Mouse (Mus musculus) retina, adult 2 months (tissue): ENCODE results near the gene Pzp.

Experiments used
- DNase-seq: peaks from one replicate; pipeline ENCODE4 v3.0.0-alpha.2; 2012; ENCODE audit warnings: low read depth, low spot score

The Pzp gene

DNA sequence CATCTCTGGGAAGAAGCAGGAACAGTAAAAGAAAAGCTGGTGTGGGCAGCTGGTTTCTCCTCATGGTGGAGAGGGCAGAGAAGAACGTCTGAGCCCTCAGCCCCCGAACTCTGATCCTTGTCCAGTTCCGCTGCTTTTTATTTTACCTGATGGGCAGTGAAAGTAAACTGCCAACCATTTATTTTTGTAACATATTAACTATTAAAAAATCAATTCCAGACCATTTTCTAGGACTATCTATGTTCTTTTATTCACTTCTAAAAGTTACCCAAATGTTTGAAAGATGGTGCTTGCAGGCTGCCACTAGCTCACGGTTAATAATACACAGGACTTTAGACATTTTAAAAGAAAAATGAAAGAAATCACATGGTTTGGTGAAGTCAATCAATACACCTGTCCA lies at the start of gene Pzp:
Gene Pzp, minus strand, starts transcription at position 120 of the 400 bp plus-strand sequence.
- DNase-seq: no peak

DNA sequence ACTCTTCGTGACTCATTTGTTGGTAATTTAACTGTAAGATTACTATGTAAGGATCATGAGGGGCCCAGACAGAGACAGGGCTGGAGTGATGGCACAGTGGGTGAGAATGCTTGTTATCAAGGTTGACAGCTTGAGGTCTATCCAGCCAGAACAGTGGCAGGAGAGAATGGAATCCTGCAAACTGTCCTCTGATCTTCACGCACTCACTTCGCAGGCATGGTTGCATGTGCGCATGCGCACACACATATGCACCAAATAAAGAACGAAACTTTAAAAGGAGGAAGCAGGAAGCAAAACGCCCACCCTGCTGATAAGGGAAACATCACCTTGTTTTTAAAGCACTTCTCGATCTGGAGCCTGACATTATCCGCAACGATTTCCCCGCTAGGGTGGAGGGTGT lies 40.1 kb upstream of the Pzp start:
- no peak for DNase-seq

DNA sequence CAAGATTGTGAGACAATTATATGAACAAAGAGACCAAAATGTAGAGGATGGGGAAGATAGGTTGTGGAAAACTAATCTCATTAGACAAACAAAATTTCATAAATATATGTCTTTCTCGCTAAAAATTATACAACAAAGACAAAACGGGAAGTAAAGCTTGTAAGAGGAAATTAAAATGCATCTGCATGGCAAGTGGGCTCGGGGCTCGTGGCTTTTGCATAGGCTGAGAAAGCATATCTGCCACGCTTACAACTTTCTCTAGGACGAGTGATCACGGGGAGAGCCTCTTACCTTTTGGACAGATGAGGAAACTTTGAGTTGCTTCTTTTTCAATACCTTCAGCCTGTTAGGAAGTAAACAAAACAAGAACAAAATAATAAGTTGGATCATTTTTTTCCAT lies 27.5 kb upstream of the Pzp start:
- DNase-seq: no peak

DNA sequence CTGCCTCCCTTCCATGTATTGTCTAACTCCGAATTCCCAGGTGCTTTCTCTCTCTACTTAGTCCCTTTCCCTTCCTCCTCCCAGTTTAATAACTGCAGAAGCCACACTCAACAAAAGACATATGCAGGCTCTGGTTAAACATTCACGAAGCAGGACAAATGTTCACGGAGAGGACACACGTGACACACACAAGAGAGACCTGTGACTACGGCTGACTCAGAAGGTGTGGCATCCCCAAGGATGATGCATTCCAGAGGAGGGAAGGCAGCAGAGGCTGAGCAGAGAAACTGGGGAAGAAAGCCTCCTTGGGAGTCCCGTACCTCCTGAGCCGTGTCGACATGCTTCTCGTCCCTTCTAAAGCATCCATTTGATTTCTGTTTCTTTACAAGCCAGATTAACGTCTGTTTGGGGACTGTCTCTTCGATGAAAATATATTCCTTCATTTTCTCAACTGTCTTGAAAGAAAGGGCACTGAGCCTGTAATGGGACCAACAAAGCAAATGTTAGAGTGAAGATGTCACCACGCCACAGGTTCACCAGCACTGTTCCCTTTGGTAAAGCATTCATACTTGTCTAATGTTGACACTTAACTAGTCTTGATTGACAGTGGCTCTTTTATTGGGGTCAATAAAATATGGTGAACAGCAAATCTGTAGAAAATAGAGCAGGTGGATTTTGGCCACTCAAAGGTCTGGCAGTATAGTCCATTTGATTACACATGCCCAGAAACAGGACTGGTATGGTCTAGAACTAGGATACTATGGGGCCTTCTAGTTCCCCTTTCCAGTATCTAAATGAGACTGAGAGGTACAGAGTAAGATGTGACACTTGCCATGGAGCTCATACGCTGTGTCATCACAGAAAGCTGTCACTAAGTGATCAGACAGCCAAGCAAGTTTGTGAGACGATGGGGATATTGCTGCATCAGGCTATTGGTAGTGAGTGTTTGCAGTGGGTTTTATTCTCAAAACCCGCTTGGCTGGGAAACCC lies 23.2 kb upstream of the Pzp start:
- DNase-seq: no peak

DNA sequence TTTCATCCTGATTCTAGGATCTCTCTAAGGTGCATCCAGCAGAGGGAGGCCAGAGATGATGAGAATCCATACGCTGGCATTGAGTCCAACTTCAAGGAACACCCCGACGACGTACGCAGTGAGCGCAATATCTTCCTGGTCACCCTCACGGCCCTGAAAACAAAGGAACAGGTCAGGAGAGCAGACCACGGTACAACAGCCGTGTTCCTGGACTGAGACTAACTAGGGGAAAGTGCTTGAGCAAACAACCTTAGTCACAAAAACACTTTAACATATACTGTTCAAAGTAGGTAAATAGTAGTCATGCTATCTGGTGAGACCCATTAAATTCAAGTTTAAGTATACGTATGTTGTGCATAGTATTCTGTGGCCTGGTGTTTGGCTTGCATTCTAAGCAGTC lies 22.0 kb upstream of the Pzp start:
- no peak for DNase-seq

DNA sequence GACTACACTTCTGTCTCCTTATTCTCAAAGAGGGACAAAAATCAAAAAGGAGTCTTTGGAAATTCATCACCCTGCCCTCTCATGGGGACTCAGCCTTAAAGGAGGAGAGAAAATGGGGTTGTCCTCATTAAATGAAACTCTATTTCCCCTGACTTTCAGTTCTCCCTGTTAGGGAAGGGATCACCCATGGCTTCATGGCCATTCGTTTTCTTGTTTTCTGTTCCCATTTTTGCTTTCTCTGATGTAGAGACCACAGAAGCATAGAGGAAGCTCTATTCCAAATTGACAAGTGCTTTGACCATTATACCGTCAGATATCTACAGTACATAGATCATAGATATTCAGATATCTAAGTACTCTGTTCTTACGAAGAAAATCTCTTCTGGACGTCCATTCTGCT lies 18.9 kb upstream of the Pzp start:
- no peak for DNase-seq

DNA sequence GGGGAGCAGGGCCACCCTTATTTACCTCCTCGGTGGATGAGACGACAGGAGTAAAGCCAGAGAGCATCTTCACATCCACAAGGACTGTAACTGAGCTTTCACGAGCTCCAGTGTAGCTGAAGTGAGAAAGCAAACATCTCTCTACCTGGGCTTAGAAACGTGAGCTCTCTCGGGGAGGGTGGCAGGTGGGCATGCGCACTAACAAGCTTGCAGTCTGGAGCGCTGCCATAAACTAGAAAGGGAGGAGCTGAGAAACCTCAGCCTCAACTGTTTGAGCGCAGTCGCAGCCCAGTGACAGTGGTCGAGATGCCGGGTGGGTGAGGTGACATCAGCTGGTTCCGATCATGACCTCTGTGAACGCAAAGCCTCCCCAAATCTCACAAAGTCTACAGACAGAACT lies 16.7 kb upstream of the Pzp start:
- no peak for DNase-seq

DNA sequence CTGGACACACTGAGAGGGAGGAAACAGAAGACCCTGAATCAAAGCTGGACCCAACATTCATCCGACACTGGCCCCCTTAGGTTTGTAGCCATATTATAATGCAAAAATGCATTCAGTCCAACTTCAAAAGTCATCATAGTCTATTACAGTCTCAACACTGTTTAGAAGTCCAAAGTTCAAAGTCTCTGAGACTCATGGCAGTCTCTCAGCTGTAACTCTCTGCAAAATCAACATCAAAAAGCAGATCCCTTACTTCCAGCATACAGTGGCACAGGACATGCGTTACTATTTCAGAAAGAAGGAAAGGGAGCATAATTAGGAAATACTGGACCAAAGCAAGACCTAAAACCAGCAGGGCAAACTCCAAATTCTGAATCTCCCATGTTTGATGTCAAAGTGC lies 8.7 kb upstream of the Pzp start:
- DNase-seq: no peak

DNA sequence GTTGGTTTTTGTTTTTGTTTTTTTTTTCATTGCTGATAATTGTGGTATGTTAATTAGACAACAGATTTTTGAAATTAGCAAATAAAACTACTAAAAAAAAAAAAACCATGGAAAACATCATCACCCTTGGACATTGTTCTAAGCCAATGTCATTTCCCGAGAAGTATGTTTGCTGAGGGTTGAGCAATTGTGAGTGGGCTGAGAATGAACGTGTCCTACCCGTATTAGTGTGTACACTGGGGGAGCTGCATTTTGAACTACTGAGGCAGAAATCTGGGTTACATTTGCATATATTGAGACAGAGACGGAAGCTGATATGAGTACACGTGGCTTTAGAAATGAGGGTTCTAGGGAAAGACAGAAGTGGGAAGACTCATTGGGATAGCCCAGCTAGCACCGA lies 6.8 kb upstream of the Pzp start:
- no peak for DNase-seq

DNA sequence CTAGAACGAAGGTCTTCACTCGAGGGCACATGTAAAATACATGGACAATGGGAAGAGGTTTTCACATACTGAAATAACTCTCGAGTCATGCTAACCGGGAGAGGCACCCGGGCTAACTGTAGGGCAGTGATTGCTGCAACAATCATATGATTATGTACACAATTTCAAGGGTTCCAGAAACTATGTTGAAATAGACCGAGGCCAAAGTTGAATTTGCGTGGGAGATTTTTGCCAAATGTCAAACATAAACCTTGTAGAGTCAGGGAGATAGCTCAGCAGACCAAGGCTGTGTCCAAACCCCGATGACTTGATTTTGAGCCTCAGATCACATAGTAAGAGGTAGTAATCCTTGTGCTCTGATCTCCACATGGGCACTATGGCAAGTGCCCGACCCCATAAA lies 6.2 kb upstream of the Pzp start:
- no peak for DNase-seq

DNA sequence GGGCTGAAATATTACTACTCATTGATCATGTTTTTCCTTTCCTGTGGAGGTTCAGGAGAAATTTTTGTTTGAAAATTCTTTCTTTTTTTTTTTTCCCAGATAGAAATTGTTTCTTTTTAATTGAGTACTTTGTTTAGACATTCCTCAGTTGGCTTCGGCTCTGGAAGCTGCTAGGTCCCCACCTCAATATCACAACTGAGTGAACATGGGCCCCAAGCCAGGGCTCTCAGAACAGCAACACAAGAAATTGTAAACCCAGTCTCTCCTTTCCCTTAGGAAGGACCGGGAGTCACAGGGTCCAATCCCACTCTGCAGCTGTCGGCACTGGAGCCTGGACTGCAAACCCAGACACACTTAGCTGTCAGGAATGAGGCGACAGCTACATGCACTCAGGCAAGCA lies 2.0 kb upstream of the Pzp start:
- DNase-seq: no peak

DNA sequence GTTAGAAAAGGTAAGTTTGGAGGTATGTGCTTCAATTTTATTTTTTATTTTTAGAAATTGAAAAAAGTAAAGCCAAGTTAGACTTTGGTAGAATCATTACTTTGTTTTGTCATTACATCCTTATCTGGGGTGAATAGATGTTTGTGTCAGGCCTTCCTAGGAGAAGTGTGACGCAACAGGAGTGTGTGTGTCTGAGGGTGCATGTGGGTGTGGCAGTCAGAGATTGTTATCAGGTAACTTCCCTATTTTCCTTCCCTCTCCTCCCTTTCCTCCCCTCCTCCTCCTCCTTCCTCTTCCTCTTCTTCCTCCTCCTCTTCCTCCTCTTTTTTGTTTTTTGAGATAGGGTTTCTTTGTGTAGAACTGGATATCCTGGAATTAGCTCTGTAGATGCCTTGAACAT lies 590 bp upstream of the Pzp start:
- DNase-seq: no peak

DNA sequence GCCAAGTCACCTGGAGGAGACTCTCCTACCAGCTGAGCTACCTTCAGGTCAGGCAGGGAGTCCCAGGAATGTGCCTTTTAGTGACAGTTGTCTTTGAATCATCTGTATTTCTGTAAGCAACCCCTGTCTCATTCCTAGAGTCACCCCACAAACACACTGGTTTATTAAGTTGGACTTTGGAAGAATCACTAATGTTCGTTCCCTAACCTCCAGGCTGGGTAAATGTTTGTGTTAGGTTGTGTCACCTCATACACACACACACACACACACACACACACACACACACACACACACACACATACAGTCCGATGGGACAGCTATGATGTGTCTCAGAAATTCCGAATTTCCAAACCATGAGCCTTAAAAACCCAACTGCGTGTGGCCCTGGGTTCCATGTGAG lies 719 bp downstream of the Pzp start:
- no peak for DNase-seq

DNA sequence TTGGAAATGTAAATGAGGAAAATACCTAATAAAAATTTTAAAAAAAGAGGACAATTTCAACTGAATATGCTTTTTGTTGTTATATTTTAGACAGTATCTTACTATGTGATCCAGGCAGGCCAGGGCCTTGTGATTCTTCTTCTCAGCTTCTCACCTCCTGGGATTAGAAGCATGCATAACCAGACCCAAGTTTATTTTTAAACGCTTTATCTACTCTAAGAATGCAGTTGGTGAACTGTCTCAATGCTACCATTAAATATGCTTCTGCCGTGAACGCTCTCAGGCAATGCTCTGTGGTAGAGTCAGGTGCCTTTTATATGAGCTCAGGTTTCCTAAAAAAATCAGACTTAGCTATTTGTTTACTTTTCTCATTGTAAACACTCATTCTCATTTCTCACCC lies 3.2 kb downstream of the Pzp start:
- DNase-seq: no peak

DNA sequence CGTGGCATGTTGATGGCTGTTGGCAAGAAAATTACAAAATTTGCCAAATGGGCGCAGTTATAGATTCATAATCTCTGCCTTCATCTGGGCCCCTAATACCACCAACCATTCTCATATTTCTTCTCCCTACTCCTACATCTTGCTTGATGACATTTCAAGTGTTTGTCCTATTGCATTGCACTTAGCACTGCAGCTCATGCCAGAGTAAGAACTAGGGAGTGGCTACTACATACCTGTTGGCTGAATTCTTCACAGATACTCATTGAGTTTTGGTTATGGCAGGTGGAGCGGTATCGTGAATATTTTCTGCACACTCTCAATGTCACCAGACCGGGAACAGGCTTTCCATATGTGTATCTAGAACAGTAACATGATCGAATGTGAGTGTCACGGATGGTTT lies 7.4 kb downstream of the Pzp start:
- DNase-seq: no peak

DNA sequence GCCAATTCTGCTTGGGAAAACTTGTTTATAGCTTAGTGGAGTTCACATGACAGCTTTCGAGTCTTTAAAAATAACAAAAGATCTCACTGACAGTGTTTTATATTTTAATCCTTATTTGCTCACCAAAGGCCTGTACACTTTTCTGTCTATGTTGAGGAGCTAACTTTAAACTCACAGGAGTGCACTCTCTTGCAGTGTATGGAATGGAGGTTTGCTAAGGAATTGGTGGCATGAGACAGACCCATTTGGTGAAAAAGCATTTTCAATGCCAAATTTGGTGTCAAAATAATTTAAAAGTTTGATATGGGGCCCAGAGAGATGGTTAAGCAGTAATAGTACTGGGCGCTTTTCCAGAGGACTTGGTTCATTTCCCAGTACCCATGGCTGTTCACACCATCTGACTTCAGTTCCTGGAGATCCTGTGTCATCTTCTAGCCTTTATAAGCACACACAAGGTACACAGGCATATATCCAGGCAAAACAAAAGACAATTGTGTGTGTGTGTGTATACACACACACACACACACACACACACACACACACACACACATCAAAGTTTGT lies 20.8 kb downstream of the Pzp start:
- no peak for DNase-seq

DNA sequence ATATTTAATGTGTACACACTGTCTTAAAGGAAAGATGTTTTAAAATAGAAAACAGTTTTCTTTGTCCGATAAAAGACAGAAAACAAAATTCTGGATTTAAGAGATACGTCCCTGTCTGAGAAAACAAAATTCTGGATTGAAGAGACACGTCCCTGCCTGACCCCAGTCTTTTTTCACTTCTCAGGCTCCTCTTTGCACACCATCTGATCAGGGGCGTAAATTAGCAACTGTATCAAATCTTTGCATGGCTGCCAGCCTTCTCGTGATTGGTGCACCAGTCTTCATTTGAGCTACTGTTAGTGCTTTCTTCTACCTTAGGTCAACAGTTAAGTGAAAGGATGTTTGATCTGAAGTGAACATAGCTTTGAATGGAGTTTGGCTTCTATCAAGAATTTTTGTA lies 21.8 kb downstream of the Pzp start:
- DNase-seq: no peak

DNA sequence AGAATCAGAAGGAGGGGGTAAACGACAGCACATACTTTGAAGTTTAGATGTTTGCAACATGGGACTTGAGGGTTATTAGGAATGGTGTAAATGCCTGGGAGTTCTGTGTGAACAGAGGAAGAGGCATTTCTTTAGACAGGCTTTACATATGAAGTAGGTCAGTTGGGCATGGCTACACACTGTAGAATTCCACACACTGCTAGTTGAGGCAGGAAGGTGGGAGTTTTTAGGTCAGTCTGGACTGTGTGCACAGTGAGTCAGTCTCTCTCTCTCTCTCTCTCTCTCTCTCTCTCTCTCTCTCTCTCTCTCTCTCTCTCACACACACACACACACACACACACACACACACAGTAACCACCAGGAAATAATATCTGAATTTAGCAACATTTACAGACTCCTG lies 31.2 kb downstream of the Pzp start:
- DNase-seq: no peak

DNA sequence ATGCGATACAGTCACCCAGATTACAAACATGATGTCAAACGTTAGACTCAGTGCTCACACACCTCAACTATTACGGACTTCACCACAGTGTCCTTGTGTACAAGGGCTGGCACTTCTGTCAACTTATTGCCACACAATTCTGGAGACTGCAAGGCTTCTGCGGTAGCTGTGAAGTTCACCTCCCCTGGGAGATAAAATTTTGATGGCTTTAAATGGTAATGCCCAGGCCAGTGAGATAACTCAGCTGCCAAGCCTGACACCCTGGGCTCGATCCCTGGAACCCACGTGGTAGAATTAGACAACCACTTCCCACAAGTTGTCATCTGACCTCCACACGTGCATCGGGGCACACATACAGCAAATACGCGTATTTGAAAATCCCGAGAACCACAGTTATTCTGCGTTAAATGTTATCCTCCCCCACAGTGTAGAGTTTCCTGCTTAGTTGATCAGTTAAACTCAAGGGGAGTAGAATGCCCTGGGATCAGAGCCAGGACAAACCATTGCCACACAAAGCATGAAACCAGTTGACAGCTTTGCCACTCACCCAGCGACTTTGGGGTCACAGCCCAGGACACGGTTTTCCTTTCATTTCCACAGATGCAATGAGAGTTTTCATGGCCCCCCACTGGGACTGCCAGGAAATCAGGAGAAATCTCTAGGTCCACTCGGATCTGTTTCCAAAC lies 31.7 kb downstream of the Pzp start:
- no peak for DNase-seq

DNA sequence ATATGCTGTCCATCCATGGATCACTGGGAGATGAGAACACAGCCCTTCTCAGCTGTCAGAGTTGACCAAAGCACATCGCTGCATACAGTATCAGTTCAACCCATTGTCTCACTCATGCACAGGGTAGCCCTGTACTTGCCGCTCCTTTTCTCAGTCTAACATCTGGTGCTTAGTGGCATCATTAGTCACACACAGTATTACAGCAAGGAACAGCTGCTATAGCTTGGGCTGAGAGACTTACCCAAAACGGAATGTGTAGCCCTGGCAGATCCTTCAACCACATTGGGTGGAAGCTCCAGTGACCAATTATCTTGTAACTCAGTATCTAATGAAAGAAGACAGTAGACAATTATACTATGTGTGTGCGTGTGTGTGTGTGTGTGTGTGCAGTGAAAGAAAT lies 34.6 kb downstream of the Pzp start:
- DNase-seq: no peak

DNA sequence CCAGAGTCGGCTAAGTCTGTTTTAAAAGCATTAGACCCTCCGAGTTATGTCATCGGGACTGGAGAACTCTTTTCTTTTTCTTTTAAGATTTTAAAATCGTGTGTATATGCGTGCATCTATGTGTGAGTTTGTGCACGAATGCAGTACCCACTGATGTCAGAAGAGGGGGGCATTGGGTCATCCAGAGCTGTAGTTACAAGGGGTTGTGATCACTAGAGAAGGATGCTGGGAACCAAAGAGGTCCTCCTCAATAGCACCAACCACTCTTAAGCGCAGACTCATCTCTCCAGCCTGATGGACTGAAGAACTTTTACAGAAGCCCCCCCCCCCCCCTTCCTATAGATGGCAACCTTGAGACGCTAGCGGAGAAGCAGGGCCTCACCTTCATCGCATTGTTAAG lies 36.4 kb downstream of the Pzp start:
- DNase-seq: no peak

DNA sequence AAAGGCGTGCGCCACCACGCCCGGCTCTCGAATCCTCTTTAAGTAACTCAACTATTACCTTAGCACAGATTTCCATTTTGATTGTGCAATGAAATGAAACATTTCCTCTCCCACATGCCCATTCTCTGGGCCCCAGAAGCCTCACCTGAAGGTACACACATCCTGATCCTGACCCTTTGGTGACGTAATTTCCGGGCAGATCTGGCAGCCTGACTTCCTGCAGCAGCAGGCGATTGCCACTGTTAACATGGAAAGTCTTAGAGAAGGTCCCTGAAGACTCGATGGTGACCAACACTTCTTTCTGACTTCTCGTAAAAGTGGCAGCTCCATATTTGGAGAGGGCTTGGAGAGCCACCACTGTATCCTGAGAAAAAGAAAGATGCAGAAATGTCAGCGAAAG lies 38.8 kb downstream of the Pzp start:
- no peak for DNase-seq
